Mouse (Mus musculus) left cerebral cortex, postnatal 10 days (tissue): ENCODE measurements at regions not wholly inside any gene's neighbourhood (a gene's known extent, or its start where the extent isn't known, plus 50 kb on each side); places are given as distances from the start of the nearest gene placed in this dataset.
"Not testable (repeated sequence)": the region's sequence is repeated elsewhere in the genome, so short reads cannot be mapped to it uniquely, and the experiment has no call there.

ENCODE experiments used
- DNase-seq, 2 experiments: peaks; one replicate each; pipeline ENCODE4 v3.0.0; 2021 to 2022; ENCODE audit warnings: low spot score in 2 of 2, mixed read lengths in 1 of 2; ENCODE audit errors: extremely low spot score in 1 of 2
- intact Hi-C: fragments of 180-260 bp; cut with DNase I; formaldehyde crosslinking; loops from one replicate; pipeline ENCODE4 v1.15.1; 2025

DNA sequence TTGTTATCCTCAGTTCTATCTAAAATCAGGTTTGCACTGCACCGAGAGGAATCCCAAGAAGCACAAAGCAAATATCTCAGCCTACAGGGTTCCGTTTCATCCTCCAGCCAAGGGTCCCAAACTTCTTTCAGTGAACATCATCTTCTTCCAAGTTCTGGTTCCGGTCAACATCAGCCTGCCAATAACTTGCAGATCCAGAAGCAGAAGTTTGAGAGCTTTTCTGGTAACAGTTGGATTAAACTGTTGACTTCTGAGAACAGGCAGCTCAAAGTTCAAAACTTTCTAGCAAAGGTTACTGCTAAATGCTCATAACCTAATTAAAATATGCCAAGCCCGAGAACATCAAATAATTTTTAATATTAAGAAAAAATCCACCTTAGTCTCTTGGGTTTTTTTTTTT lies 237.0 kb upstream of the Gm37988 start:
- intact Hi-C loops: no loop called here
- DNase-seq: no peak

DNA sequence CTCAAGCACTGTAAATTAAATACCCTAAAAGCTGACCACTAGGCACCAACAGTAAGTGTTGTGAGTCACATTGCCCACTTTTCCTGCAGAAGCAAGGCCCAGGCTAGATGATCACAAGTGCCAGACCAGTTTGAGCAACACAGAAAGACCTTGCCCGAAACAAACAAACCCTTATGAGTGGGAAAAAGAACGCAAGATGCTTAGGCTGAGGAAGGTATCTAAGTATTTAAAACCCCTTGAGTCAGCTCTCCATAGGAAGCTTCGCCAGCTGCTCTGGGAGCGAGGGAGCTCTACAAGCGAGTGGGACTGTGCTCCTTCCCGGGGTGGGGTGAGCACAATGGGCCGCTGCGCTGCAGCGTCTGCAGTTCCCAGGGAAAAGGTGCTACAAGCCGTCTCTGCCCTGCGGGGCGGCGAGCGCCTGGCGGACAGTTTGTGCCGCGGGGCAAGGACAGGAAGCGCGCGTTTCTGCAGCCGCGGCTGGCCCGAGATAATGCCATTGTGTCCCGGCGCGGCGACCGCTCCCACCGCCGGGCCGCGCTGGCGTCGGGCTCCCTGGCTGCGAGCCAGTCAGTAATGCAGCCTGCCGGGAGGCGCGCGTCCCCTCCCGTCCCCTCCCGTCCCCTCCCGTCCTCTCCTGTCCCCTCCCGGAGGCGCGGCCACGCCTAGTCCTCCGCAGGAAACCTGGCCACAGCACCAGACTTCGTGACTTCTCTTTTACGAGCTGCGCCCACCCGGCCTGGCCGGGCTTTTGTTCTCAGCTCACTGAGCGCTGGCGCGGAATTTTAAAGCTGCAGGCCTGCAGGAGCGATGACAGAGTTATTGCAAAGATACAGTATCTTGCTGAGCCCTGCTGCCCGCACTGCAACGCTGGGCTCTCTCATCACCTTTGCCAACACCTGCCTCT lies 236.1 kb upstream of the Gm37988 start:
- DNase-seq: peak; percentile 38 to 90
- intact Hi-C loops: no loop called here

DNA sequence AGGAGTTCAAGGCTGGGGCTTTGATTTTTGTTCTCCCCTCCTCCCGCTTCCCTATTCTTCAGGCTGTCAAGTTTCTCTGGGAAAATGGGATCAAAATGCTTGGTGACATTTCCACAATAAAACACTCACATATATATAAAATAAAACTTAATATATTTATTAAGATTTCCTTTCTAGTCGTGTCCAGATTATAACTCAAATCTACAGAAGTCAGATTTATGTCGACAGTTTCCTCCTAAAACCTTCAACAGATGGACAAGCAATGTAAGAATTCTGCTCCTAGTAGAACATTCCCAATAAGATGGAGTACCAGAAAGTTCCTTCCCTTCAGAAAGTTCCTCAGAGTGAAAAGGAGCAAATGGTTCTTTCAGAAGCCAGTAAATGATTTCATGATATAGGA lies 235.4 kb upstream of the Gm37988 start:
- intact Hi-C loops: no loop called here

DNA sequence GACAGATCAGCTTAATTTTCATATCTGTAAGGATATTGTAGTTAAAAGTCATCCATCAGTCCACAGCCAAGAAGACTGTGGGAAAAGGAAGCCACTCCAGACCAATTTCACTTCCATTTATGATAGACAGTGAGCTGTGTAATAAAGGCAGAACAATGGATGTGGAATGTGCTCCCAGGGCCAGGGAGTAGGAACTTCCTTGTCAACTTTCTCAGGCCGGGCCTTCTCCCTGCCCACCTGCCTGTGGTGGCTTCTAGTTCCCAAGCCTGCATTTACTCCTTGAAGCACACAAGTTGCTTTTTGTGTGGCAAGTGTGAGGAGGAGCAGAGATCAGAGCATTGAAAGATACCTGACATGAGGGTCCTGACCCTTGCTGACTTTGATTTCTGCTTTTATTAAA lies 233.6 kb upstream of the Gm37988 start:
- DNase-seq: no peak
- intact Hi-C loops: no loop called here

More for the DNA sequence above, 235.4 kb upstream of the Gm37988 start:
- DNase-seq: no peak

DNA sequence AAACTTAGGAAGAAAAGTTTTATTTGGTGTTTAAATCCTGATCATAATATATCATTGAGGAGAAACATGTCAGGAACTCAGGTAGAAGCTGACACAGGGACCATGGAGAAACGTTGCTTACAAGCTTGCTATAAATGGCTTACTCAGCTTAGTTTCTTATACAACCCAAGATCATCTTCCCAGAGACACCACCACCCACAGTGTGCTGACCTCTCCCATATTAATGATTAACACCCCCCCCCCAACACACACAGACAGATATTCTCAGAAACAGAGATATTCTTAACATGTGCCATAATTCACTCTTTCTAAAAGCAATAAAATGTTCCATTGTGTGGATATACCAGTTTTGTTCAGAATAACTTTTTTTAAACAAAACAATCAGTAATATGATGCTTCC lies 230.7 kb upstream of the Gm37988 start:
- intact Hi-C loops: no loop called here
- no peak for DNase-seq

DNA sequence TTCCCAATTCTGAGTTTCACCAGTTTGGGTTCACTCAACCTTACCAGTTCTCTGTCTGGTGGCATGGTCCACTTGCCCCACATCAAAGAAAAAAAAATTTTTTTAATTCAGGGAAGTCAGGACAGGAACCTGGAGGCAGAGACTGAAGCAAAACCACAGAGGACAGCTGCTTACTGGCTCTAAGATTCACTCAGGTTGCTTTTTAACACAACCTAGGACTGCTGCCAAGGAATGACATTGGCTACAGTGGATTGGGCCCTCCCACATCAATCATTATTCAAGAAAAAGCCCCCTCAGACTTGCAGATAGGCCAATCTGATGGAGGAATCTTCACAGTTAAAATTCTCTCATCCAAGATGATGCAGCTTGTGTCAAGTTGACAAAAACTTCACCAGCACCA lies 225.2 kb upstream of the Gm37988 start:
- DNase-seq: no peak
- intact Hi-C loops: no loop called here

DNA sequence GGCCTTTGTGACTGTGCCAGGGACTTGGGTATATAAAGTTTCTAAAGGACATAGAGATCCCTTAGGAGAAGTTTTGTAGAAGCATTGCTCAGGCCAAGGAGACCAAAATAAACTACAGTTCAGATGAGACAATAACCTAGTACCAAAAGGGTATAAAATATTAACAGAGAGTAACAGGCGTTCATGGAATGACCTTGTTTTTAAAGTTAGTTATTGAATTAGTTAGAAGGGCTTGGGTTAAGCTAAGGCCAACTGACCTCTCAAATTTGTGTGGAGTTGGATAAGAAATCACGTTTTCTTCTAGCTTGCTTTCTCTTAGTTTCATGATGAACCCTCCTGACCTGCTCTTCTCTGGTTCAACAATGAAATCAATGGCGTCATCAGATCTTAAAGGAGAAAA lies 209.8 kb upstream of the Gm37988 start:
- intact Hi-C loops: no loop called here
- no peak for DNase-seq

DNA sequence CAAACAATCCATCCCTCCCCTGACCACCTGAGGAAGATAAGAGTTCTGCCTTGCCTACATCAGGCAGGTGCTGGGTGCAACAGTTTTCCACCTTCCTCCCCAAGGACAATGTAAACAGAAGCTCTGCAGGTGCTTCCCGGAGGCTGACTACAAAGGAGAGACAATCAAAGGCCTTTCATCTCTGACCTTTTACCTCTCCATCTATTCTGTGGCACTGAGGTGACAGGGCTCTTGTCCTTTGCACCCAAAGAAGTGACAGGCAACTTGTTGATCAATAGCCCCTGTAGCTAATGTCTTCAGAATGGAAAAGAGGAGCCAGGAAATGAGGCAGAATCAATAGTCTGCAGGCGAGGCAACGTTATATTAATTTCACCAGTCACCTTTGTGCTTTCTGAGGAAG lies 209.3 kb upstream of the Gm37988 start:
- no peak for DNase-seq
- intact Hi-C loops: no loop called here

DNA sequence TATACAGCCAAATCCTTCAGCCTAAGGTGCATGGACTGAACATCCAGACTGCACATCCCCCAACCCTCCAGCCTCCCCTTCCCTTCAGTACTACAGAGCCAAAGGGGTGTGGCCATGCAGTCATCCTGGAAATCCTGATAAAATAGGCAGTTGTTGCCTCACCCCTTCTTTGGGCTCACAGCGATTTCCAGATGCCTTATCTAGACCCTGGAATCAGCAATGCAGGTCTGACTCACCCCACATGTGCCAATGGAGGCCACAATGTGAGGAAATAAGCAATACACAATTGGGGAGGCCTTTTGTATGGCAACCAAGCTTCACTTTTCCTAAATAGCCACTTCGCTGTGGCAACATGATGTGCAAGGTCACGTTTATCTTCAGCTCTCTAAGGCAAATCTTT lies 205.3 kb upstream of the Gm37988 start:
- no peak for DNase-seq
- intact Hi-C loops: no loop called here

DNA sequence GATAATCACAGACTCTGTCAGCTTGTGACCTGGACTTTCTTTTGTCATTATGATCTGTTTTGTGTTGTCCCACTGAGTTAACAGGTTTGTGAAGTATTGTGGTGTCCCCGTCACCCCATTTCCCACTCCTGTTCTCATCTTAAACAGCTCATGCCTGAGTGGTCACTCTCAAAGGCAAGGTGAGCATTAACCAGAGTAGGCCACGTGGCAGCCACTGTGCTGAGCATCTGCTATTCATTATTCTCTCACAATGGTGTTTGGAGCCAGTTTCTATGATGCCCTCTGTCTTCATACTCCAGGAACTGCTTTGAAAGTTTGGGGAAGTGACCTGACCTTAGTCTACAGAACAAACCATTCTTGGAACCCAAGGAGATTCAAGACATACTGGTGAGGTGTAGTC lies 198.9 kb upstream of the Gm37988 start:
- DNase-seq: no peak
- intact Hi-C loops: no loop called here

DNA sequence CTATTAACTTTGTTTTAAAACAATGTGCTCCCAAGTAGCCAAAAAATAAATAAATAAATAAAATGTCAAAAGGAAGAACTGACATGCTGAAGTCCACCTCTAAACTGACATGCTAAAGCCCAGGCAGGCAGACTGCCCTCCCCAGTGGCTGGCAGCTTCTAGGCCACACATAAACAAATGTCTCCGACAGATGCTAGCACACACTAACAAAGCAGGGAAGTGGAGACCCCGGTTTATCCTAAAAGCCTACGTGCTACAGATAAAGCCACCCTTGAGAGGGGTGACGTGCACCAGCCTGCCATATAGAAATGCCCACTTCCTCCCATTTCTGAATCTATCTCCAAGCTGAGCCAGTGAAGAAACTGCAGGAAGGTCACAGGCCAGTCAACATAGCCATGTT lies 194.4 kb upstream of the Gm37988 start:
- no peak for DNase-seq
- intact Hi-C loops: no loop called here

DNA sequence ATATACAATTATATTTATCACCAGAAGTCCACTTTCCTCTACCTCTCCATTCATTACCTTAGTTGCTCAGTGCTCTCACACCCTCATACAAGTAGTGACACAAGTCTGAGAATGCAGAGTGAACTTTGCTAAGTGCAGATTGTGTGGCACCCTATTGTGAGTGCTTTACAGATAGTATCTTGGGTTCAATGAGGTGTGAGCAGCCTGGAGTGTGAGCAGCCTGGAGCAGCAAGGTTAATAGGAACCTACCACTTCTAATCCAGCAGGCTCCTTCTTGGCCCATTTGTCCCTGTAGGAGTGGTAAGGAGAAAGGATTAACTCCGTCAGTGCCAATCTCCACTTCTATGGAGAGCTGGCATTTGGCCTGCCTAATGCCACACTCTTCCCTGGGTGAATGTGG lies 192.4 kb upstream of the Gm37988 start:
- intact Hi-C loops: no loop called here
- no peak for DNase-seq

DNA sequence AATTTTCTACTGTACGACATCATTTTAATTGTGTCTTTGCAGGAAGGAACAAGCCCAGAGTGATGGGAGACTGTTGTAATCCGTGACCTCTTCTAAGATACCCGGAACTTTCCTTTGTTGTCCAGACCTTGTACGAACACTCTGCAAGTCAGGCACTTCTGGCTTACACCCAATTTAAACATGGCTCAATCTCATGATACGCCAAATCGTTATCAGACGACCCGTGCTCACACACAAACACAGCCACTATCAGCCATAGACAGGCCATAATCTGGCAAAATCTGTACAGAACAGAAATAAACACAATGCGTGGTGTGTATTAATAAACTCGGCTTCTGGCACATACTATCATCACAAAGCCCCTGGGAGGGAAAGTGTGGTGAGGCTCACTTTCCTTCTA lies 190.2 kb upstream of the Gm37988 start:
- intact Hi-C loops: no loop called here
- DNase-seq: no peak

DNA sequence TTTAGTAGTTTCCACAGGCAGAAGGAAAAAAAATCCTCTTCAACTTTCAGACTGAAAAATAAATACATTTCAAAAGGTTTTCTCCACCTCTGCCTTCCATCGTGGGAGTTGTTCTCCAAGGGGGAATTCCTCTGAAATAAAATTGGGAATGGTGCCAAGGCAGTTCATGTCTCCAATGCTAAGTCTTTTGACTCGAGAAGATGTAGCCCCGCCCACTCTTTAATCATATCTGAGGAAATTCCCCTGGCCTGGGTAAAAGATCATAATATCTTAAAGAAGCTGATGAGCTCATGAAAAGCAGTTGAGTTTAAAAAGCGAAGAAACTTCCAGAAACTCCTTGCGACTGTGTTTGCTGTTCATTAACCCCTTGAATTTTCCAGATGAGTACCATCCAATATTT lies 185.3 kb upstream of the Gm37988 start:
- DNase-seq: no peak

DNA sequence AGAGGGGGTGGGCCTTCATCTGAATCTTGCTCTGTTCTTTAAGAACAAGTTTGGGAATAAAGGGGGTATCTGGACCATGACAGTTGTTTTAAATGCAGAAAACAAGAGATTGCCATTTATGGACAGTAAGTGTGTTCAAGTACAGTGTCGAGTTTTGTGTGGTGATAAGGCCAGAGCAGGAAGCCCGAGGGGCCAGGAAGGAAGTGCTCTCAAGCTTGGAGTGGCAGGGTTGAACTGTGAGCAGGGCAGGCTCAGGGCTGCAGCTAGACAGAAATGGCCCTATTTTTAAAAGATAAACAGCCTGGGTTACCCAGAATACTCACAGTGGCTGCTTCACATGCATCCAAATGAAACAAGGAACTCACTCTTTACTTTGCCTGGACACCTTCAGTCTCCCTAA lies 184.4 kb upstream of the Gm37988 start:
- intact Hi-C loops: no loop called here
- no peak for DNase-seq

More for the DNA sequence above, 185.3 kb upstream of the Gm37988 start:
- intact Hi-C loops: no loop called here

DNA sequence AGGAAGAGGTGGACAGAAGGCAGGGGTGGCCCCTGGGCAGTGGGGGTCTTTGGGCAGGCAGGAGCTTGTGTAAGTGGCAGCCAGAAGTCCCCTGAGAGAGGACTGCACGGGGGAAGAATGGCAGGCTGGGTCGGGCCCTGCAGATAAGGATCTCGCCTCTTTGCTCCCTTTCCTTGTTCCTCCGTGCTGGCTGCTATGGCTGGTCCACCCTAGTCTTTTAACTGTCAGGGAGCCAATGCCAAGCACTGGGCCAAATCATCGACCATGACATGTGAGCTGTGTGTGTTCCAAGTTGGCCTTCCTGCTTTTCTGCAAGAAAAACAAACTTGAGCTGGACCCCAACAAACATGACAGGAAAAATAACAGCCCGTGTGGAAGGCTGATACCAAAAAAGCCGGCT lies 153.8 kb upstream of the Gm37988 start:
- peak in 1 of 2 experiments; percentile 26 for DNase-seq
- intact Hi-C loops: no loop called here

DNA sequence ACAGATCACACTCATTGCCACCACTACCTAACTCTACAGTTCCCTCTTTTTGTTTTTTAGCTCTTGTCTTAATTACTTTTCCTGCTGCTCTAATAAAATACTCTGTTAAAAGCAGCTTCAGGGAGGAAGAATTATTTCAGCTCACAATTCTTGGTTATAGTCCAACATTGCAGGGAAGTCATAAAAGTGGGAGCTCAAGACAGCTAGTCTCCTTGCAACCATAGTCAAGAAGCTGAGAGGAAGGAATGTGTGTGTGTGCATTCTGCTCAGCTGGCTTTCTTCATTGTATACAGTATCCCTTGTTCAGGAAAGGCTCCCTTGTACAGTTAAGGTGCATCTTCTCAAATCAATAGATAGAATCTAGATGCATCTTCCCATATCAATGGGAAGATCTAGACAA lies 152.4 kb upstream of the Gm37988 start:
- intact Hi-C loops: no loop called here
- no peak for DNase-seq

DNA sequence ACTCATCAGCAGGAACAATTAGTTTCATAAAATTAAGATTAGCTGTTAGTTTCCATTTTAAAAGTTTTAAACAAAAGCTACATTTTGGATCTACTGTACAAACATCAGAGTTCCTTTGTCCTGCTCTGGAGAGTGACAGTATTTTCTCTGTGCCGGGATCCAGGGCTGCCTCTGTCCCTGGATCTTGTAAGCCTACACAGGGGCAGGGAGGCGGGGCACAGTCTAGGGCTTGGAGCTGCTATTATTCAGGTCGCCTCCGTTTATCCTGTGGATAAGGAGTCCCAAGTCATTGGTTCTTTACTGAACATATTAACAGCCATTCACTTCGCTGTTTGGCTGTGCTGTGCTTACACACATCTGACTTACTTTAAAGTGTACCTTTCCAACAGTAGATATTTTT lies 150.8 kb upstream of the Gm37988 start:
- DNase-seq: no peak
- intact Hi-C loops: no loop called here

DNA sequence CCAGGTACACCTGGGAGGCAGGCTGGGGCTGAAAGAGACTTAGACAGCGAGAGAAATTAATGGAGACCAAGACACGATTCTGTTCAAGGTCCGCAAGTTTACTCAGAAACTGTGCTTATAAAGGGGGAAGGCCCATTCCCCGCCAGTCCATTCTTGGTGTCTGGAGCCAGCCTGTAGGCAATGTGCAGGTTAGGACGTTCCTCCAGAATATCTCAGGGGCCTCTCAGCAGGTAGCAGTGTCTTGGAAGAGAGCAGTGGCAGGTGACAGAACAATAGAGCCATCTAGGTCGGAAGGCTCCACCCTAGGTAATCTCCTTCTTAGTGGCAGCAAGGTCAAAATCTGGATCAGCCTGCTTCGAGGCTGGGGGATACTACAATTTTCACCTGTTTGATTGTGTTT lies 147.6 kb upstream of the Gm37988 start:
- intact Hi-C loops, DNase-seq: not testable (repeated sequence)

DNA sequence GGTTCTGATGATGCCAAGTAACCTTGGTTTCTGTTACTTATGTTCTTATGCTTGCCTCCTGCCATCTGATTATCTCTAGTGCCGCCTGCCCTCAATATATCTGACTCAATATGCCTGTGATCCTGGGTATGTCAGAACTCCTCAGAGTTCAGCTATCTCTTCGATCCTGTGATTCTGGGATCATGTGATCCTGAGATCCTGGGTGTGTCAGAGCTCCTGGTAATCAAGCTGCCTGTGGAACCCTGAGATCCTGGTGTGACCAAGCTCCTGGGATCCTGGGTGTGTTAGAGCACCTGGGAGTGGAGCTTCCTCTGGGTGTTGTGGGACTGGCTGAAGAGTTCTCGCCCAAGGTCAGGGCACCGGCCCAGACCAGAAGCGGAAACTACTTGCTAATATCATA lies 147.1 kb upstream of the Gm37988 start:
- intact Hi-C loops, DNase-seq: not testable (repeated sequence)

DNA sequence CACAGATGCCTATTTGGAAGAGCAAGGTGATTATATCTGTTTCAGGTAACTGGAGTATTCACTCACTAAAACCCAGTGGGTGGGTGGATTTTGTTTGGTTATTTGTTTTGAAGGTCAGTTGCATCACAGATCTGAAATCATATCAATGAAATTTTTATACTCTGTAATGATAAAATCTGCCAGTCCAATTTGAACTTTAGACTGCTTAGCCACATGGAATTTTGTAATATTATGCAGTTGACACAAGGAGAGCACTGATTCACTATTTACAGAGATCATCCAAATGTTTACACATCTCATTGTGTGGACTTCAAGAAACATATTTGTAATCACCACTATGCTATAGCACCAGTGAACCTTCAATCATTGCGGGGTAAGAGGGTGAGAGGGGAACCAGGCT lies 145.9 kb upstream of the Gm37988 start:
- DNase-seq: no peak
- intact Hi-C loops: no loop called here
